Mouse (Mus musculus): ENCODE data around the gene Patj.
"Not testable (repeated sequence)": the region's sequence is repeated elsewhere in the genome, so short reads cannot be mapped to it uniquely, and the experiment has no call there.

The Patj gene

DNA sequence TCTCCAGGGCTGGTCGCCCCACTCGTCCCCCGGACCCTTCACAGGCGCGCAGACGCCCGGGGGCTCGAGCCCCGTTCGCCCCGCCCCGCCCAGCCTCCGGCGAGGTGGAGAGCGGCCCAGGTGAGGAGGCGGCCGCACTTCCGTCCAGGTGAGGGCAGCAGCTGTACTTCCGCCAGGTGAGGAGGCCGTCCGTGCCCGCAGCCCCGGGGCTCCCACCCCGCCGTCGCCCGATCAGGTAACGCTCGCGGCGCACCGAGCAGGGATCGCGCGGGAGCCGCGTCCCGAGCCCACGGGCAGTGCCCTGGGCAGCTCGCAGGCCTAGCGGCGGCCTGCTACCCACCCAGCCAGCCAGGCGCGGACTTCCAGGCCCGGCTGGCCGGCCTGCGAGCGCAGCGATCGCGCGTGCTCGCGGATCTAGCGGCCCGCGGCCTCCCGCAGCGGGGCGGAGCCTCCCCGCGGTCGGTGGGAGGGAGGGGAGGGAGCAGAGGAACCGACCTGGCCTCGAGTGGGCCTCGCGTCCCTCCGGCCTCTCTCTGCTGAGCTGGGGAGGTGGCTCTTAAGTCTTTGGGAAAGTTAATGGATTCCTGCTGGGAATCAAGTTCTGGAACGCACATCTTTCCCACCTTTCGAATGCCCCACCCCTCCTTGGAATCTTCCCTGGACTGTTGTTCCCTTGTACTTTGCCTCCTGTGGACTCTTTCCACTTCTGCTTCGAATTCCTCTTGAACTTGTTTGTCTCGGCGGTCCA, at the start of gene Patj:
Patj (plus strand) TSS at position 96 of the 748 bp plus-strand sequence.
- DNase-seq, result peak; percentile 94

DNA sequence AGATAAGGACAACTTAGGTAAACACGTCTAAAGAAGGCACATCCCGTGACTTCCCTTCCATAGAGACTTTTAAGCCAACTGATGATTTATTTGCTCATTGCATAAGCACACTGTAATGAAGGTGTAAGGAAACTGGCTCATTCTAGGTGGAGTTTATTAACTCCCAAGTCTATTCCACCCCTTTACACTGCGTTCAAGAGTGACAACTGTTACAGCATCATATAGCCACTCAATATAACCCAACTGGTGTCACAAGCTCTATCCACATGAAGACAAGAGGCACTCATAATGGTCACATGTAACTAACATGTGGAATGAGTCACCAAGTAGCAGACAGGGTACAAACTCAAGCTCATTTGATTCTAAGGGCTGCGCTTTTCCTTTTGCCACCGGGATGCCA, 47.0 kb upstream of the Patj start:
- DNase-seq, result no peak

DNA sequence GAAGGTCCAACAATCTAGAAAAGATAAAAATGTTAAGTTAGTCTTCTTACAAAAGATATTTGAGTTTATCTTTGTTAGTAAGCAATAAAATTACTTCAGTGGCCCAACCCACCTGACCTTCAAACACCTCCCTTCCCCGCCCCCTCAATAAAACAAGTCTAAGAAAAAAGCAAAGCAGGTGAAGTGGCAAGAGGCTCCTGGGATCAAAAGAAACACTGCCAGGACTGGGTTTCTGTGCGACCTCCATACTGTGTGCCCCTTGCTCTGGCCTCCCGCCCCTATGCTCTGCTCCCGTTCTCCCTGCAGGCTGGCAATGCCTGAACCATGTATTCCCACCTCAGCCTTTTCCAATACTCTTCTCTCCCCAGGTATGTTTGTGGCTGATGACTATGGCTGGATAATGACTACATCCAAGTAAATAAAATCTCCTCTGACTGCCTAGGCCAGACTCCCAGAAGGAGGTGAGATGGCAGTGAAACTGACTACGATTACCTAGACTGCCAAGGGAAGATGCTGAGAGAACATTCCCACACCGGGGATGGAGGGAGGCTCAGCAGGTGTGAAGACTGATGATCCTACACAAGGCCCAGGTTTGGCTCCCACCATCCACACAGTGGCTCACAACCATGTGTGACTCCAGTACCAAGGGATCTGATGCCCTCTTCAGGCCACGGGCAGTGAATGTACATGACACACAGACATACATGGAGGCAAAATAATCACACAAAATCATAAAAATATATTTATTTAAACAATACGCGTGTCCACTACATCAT, 37.4 kb upstream of the Patj start:
- DNase-seq, result no peak

DNA sequence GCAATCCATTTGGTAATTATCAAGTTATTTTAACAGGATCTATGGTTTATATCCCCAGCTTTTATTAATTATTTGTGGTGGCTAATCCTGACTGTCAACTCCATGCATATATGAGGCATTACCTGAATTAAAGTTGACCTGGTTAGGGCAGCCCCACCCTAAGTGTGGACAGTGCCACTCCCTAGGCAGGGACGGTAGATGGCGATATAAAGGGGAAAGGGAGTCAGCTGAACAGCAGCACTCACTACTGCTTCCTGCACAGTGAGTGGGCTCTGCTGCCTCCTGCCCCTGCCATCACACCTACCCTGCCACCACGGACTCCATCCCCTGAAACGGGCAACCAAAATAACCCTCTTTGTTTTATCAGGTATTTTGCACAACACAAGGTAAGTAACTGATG, 20.2 kb upstream of the Patj start:
- DNase-seq, result no peak

DNA sequence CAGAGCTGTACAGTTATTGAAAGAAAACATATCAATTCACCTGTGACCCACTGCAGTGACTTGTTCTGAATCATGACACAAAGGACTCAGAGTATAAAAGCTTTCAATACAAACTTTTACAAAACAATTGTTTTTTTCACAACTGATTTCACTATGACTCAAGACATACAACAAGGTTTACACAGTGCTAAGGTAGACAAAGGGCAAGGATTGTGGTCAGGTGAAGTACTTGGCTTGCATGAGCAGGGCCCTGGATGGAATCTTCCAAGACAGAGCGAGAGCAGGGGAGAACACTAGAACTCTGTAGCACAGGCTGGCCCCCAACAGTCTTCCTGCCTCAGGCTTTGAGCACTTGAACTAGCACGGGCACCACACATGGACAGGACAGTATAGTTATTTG, 18.6 kb upstream of the Patj start:
- no peak for DNase-seq

DNA sequence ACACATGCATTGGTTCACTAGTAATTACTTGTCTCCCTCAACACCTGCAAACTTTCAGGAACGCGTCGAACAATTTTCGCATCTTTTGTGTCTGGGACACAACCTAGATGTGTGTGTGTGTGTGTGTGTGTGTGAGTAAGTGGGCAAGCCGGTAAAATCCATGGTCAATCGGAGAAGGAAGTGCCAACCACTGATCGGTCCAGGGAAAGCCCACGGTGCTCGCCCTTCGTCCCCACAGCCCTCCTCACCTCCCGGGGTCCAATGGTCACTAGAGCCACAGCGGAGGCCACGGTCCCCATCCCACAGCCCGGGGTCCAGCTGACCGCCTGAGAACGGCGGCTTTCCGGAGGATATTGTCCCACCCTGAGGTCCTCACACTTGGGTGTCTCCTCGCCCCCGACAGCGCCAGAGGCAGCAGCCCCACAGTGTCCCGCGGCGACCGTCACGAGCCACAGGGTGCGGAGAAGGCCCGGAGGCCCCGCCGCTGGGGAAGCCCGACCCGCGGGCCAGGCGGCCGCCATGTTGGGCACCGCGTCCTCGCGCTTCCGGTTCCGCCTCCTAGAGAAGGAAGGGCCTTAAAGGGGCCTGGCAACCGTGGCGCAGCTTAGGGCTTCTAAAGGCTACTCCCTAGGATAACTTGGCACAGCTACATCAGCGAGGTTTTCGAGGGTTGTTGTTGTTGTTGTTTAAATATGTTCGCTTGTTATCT, 12.7 kb upstream of the Patj start, which contains the start of gene Tm2d1:
Tm2d1 (minus strand) TSS at position 591 of the 709 bp plus-strand sequence.
- DNase-seq, result peak; percentile 99

DNA sequence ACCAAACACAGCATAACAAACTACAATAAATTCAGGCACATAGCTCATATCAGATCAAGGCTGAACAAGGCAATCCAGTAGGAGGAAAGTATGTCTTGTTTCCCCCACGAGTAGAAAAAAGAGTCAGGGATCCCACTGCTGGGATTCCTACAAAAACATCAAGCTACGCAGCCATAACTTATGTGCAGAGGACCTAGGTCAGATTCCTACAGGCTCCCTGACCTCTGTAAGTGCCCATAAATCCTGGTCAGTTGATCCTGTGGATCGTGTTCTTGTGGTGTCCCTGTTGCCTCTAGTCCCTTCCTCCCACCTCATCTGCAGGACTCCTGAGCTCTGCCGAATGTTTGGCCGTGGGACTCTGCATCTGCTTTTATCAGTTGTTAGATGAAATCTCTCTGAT, 10.5 kb upstream of the Patj start:
- no peak for DNase-seq

DNA sequence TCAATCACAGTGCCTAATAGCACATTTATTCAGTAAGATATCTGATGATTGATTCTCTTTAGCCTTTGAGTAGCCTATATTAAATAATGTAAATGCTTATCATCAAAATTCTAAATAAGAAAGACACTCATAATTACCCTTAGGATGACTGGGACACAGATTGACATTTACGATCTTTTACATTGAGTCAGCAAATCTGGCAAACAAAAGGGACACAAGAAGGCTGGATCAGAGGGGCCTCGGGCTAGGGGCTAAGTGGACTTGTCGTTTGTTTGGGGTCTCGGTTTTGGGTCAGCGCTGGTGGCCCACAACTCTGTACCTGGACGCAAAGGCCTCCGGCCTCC, 267 bp upstream of the Patj start:
- DNase-seq, result no peak

DNA sequence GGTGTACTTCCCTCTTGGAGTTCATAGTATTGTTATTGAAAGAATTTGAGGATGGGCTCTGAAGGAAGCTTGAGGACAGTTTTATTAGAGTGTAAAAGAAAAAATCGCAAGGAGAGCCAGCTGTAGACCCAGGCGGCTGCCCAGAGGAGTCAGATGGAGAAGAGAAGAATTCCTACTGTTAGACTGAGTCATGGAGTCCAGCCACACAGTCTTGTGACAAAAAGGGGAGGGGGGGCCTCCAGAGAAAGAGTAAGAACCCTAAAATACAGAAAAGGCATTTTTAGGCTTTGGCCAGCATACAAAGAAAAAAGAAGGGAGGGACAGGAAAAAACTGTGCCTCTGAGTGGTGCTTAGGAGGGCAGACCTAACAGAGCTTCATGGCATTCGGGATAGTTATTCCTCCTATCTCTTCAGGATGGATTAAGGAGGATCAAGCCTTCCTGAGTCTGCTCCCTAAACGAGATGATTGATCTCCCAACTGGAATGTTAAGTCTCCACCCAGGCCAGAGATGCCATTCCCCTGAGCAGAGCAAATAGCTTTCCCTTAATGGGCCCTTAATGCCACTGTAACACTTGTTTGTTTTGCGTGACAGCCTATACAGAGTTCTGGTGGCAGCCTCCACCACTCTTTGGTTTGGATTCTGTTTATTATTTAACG, 5.5 kb downstream of the Patj start:
- no peak for DNase-seq

DNA sequence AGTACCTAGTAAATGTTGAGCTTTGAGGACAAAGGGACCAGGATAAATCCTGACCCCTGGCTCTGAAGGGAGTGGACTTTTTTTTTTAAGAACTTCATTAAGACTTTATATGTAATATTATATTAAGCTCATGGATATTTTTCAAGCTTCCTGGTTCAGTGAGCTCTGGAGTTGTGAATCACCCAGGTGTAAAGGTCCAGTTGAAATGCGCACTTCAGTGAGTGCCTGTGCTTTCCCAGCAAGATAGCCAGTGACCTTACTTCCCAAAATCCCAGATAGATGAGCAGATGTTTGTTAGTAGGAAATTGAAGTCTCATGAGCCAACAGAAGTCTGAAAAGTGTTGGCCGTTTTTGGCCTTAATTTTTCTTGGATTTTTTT, 6.0 kb downstream of the Patj start:
- DNase-seq, result no peak

DNA sequence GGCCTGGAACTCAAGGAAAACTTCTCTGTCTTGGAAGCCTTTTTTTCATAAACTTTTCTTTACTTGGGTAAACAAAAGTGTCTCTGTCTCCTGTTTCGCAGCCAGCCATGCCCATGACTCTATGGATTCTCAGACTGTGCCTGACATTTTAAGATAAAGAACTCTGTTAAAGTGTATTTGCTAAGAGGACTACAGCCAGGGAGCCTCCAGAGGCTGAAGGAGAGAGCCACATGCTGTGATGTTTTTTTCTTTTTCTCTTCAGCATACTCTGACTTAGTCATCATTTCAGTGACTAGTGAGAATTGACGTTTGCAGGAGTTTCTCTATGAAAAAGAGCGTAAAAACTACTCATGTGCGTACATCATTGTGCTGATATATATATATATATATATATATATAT, 7.9 kb downstream of the Patj start:
- no peak for DNase-seq

DNA sequence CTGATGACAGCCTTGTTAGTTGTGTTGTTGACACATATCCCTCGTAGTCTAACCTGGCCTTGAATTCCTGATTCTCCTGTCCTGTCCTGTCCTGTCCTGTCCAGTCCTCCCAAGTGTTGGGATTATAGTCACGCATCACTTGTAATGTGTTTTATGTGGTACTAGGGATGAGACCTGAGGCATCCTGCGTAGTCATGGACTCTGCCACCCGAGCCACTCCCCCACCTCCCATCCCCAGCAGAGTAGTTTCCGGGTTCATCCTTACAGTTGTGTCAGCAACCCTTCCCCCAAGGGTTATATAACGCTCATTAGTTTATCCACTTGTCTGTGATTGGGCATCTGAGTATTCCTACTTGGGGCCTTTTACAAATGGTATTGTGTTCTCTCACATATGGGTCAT, 8.8 kb downstream of the Patj start:
- no peak for DNase-seq

DNA sequence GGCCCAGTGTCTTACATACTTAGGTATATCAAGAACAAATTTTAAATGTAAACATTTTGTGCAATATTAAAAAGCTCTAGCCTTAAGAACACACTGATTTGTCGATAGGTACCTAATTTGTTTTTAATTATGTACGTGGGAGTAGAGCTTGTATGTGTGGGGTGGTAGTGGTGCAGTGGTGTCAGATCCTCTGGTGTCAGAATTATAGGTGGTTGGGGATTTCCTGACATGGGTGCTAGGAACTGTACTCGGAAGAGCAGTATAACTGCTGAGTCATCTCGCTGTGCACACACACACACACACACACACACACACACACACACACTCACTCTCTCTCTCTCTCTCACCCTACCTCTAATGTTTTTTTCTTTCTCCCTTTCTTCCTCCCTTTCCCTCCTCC, 12.9 kb downstream of the Patj start:
- DNase-seq, result peak; percentile 2

DNA sequence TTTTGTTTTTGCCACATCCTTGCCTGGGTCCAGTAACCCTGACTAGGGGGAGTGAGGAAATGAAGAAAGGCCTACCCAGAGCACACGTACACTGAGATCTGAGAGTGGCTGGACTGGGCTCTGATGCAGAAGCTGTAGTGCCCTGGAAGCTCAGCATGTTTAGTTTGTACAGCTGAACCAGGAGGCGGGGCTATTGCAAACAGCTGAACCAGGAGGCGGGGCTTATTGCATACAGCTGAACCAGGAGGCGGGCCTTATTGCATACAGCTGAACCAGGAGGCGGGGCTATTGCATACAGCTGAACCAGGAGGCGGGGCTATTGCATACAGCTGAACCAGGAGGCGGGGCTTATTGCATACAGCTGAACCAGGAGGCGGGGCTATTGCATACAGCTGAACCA, 19.6 kb downstream of the Patj start:
- not testable (repeated sequence) for DNase-seq

DNA sequence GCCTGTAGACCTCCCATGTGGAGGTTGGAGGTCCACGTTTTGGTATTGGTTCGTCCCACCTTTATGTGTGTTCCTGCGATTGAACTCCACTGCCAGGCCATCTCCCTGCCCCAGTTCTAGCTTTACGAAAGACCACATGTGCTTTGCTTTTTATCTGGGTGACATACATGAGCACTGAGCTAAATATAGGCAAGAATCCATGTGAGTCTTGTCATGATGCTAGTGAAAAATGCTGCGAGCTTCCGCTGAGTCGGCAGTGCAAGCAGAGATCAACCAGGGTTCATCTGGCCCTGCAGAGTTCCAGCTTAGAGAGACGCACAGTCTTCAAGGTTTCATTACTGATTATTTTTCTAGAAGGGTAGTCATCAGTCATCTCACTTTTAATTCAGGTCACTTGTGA, 32.8 kb downstream of the Patj start:
- peak; percentile 80 for DNase-seq

DNA sequence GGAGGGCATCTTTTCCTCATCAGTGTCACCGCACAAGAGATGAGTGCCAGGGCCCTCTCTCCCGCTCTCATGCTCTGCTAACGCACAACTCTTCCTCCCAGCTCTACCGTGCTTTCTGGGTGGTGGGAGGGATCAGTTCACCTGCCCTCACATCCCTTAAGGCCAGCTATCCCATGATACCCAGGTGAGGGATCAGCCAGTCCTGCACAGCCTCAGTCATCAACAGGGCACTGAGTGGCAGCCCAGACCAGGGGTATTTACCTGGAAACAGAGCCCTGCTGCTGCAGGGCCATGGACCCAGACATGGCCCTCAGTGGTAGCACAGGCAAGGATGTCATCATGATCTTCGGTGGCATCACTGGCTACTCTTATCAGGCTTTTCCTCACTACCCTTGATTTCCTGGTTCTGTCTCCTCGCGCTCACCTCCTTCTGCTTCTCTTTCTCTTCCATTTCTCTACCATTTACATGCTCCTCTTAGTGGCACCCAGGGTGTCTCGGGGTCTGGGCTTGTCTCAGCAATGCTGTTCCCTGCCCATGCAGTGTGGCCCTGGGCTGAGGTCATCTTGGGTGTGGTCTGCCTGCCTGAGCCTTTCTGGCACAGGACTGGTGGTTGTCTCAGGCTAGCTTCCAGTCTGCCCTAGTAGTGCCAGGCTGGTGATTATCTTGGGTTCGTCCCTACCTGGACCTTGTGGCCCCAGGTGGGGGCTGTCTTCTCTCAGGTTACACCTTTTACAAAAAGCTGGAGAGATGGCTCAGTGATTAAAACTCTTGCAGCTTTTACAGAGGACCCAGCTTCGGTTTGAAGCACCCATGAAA, 40.3 kb downstream of the Patj start:
- DNase-seq, result peak; percentile 90

DNA sequence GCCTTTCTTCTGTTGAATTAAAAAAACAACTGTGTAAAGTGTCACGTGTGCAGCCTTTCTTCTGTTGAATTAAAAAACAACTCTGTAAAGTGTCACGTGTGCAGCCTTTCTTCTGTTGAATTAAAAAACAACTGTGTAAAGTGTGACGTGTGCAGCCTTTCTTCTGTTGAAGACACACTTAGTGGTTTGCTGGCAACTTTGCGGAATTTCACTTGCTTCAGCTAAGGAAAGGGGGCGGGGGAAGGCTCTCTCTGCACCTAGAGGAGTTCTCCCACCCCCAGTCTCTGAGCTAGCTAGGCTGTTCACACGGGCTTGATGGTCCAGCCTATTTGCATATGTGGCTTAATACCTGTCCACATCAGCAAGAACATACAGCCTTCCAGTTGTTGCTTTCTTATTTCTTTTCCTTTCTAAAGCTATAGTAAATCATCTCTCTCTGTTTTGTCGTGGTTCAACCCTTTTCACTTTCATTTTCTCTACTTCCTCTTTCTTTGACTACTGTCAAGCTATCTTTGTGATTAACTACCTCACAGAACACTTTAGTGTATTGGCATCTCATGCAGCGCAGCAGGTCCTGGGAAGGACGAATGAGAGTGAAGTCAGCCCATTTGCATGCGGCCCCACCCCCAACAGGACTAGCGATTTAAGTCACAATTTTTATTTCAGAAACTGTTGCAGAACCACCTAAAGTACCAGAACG, 41.2 kb downstream of the Patj start:
- DNase-seq, result peak; percentile 93

DNA sequence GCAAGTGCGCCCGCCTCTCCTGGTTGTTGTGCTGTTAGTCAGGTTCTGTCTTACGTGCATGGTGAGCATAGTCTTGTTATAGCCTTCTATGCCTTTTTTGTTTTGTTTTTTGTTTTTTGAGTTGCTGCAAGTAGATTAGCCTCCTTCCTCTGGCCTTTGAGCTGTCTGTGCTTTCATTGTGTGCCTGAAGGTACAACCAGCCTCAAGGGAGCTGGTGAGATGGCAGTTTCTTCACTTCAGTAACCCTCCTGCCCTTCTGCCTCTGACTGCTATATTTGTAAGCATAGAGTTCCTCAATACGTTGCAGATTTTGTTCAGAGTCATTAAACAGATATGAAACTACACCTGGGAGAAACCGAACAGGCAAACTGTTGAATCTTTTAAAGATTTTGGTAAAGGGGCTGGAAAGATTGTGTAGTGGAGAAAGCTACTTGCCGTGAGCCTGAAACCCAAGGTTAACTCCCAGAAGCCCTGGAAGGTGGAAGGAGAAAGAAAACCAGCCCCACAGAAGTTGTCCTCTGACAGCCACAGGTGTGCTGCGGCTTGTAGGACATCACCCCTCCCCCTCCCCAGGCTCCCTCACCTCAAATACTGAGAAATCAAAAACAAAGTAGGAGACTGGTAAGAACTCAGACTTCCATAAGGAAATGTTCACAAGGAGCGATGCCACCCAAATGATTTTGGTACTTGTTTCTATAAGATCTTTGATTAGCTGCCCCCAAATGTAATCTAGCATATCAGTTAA, 43.8 kb downstream of the Patj start:
- DNase-seq, result peak; percentile 82

DNA sequence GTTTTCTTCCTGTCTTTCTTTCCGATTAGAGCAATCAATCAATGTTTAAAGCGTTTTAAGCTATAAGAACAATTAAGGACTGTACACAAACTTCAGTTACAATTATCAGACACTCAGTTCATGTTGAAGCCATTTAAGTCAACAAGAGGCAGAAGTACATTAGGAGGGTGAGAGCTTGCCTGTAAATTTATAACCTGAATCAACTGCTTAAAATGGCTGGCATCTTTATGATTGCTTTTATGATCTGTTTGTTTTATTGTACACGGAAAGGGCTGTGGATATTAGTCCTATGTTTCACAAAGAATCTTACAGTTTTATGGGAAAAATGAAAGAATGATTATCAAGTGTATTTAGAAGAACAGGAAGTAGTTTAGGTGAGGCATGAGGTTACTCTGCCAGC, 45.7 kb downstream of the Patj start:
- no peak for DNase-seq

DNA sequence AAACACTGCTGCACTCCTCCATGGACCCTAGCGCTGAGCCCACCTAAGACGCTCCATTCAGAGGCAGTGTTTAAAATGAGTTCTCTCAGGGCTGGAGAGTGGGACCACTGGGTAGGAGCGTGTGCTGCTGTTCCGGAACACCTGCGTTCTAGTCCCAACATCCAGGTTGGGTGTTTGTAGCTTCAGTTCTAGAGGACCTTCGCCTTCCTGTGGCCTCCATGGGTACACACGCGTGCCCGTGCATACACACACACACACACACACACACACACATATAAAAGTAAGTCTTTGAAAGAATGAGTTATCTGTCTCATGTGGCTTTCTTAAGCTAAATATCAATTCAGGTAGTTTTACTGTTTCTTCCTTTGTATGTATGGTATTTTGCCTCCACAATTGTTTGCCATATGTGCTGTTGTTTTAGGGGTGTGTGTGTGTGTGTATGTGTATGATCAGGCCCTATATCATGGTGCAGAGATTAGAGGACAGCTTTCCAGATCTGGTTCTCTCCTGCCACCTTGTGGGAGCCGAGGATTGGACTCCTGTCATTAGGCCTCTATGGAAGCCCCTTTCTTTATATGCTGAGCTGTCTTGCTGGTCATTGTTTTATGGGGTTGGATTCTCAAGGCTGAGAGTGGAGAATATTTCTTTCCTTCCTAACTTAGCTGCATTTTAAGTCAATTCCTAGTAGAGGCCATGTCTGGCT, 49.0 kb downstream of the Patj start:
- peak; percentile 78 for DNase-seq

All from heart, adult 11 months (tissue).